Mouse (Mus musculus) activated CD4-positive, CD25-positive, alpha-beta regulatory T cell, adult 4 months (primary cell): ENCODE data around the gene Olfr813. TPM values are rescaled to one million over a fixed set of nuclear protein-coding genes. Genes with fewer than 3 reads are reported as not detected.
"Not testable (repeated sequence)": the region's sequence is repeated elsewhere in the genome, so short reads cannot be mapped to it uniquely, and the experiment has no call there.

ENCODE experiments used
- ATAC-seq: one replicate; pipeline ENCODE4 v1.8.0; 2017
- polyA plus RNA-seq, 2 experiments: library from polyadenylated mRNA; unstranded; fragments of 100-300 nt; shearing (Covaris generic); gene quantifications; one replicate each; pipeline ENCODE4 v1.2.1; 2017

The Olfr813 gene
- polyA plus RNA-seq = not detected

DNA sequence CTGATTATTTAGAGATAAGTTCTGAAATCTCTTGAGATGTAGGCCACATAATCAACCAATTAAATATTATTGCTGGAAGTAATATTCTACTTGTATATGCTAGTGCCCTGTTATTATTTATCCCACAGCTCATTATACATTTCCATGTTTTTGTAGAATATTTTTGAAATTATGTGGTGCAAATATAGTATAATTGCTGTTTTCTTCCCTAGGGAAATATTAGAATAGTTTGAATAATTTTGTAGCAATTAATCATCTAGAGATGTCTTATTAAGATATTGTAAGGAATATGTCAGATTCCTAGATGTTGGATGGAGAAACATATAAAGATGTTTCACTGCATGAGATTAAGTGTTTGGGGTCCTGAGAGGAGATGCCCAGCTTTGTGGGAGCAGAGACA is at the start of gene Olfr813:
Gene Olfr813, plus strand, starts transcription at position 301 of the 400 bp plus-strand sequence.
- ATAC-seq = no peak

DNA sequence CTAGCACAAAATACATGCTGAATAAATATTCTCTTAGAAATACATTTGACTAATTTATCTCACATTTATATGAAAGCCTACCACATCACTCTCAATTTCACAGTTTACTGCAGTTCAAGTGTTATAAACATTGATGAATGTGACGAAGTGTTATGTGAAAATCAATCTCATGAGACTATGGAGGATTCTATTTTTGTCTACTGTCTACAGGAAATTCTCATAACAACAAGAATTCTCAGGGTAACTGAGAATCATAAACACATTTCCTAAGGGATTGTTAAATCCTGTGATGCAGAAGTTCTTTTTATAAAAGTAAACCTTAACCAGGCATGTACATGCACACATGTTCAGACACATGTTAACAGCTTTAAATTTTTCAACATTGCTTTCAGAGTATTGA is 9.2 kb upstream of the Olfr813 start, which contains the start of gene Olfr812:
Gene Olfr812, minus strand, starts transcription at position 101 of the 400 bp plus-strand sequence.
- ATAC-seq = no peak

DNA sequence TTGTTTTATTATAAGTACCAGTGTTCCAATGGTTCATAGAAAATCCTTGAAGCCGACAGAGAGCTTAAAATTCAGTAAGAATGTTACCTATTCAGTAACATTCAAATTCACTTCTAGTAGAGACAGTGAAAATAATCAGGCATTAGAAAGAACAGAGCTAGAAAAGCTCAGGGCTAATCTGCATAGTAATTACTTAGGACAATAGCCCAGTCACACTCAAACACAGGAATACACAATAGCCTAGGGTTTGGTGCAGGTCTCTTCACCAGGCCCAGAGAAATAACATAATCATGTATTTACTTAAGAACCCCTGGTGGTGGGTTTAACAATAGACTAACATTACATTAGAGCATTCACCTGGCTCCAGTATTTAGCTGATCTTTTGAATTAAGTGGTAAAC is 7.8 kb upstream of the Olfr813 start:
- ATAC-seq = no peak

DNA sequence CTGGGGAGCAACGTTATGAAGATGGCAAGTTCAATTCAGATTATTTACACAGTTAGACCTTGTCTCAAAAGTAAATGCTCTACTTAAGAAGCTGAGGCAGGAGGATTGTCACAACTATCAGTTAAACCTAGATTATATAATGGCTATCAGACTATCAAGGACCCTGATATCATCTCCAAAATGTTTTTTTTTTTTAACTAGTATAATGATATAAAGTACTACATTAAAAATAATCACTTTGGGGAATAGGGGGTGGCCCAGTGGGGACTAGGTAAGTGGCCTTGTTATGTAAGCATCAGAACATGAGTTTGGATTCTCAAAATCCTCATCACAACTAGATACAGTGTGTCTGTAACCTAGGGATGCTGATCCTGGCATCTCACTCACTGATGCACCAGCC is 24.6 kb downstream of the Olfr813 start, which contains the start of gene Olfr814:
Gene Olfr814, minus strand, starts transcription at position 101 of the 400 bp plus-strand sequence.
- not testable (repeated sequence) for ATAC-seq

DNA sequence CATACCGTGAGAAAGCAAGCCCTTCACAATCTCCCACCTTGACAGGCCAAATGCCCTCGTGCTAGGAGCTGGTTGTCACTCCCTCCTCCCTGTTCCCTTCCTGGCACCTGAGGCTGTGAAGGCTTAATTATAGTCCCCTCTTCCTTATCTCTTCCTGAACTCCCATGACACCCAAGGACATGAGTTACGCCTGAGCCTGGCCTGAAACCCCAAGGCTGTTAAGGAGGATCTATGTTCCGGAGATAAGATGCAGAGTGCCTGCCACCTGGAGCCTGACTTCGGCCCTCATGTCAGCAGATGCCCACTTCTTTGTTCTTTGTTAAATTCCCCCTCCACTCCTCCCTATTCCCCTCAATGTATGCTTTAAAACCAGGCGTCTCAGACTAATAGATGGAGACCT is 30.3 kb downstream of the Olfr813 start:
- not testable (repeated sequence) for ATAC-seq

DNA sequence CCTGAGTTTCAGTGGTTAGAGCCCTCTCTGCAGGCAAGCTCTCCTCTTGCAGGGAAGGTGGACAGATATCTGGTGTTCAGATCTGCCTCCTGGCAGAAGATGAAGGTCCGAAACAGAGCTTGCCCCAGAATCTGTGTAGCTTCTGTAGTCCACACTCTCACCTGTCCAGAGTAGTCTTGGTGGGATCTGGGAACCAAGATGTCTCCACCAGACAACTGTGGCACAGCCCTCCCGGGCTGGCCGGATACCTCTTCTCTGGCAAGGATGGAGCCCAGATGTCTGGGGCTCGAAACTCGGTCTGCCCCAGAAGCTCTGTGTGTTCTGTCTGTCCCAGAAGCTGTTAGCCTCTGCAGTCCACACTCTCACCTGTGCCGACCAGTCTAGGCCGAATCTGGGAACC is 30.8 kb downstream of the Olfr813 start:
- no peak for ATAC-seq

GRCm38 (mm10) chr10:129905767-129906166 is 50.6 kb downstream of the Olfr813 start, which contains the start of gene Olfr815:
Gene Olfr815, minus strand, starts transcription at chr10:129905867.
- ATAC-seq = not testable (repeated sequence)

Other genes with a start within 250 kb of the Olfr813 start
- not detected for gene Olfr796, start 242.8 kb upstream of the Olfr813 start, polyA plus RNA-seq
- under 1 TPM in 1 of 2 experiments, not detected in 1; 0.61 TPM for gene Olfr798, start 227.4 kb upstream of the Olfr813 start, polyA plus RNA-seq
- not detected for gene Olfr799, start 217.9 kb upstream of the Olfr813 start, polyA plus RNA-seq
- not detected for gene Olfr800, start 197.7 kb upstream of the Olfr813 start, polyA plus RNA-seq
- gene Olfr801, start 181.5 kb upstream of the Olfr813 start, polyA plus RNA-seq = not detected
- gene Olfr802, start 167.2 kb upstream of the Olfr813 start, polyA plus RNA-seq = not detected
- gene Olfr803, start 161.1 kb upstream of the Olfr813 start, polyA plus RNA-seq = not detected
- gene Olfr804, start 152.2 kb upstream of the Olfr813 start, polyA plus RNA-seq = not detected
- under 1 TPM in 1 of 2 experiments, not detected in 1; 0.24 TPM for gene Olfr805, start 126.0 kb upstream of the Olfr813 start, polyA plus RNA-seq
- gene Olfr806, start 113.4 kb upstream of the Olfr813 start, polyA plus RNA-seq = not detected
- not detected for gene Olfr807, start 97.6 kb upstream of the Olfr813 start, polyA plus RNA-seq
- gene Olfr808, start 89.9 kb upstream of the Olfr813 start, polyA plus RNA-seq = not detected
- gene Olfr809, start 80.7 kb upstream of the Olfr813 start, polyA plus RNA-seq = not detected
- gene Olfr810, start 60.5 kb upstream of the Olfr813 start, polyA plus RNA-seq = not detected
- not detected for gene Olfr811, start 51.0 kb upstream of the Olfr813 start, polyA plus RNA-seq
- gene Olfr812, start 9.3 kb upstream of the Olfr813 start, polyA plus RNA-seq = not detected
- under 1 TPM in 1 of 2 experiments, not detected in 1; 0.15 TPM for gene Olfr814, start 24.5 kb downstream of the Olfr813 start, polyA plus RNA-seq
- gene Olfr815, start 50.5 kb downstream of the Olfr813 start, polyA plus RNA-seq = not detected
- gene Olfr816, start 60.2 kb downstream of the Olfr813 start, polyA plus RNA-seq = under 1 TPM in 1 of 2 experiments, not detected in 1; 0.25 TPM
- not detected for gene Olfr818, start 93.7 kb downstream of the Olfr813 start, polyA plus RNA-seq
- not detected for gene Olfr819, start 111.9 kb downstream of the Olfr813 start, polyA plus RNA-seq
- not detected for gene Olfr247, start 120.8 kb downstream of the Olfr813 start, polyA plus RNA-seq
- not detected for gene Gm10310, start 129.7 kb downstream of the Olfr813 start, polyA plus RNA-seq
- not detected for gene Olfr820, start 157.3 kb downstream of the Olfr813 start, polyA plus RNA-seq
- not detected for gene Olfr821, start 175.0 kb downstream of the Olfr813 start, polyA plus RNA-seq
- gene Olfr822, start 215.8 kb downstream of the Olfr813 start, polyA plus RNA-seq = under 1 TPM in 1 of 2 experiments, not detected in 1; 0.33 TPM